Mouse (Mus musculus): ENCODE results near the gene Riok1.

GRCm38 (mm10) chr13:37993376-37993703, 43.5 kb upstream of the Riok1 start:
- TF ChIP-seq CTCF (IDR thresholded peaks at IDR 0.05; ENCODE audit: extremely low read depth, insufficient read depth, insufficient read length, insufficient replicate concordance): no peak
- TF ChIP-seq POLR2A (IDR thresholded peaks at IDR 0.05; ENCODE audit: low read depth, low read length): no peak
